Mouse (Mus musculus): ENCODE results near the gene Aurkb.
"Not testable (repeated sequence)": the region's sequence is repeated elsewhere in the genome, so short reads cannot be mapped to it uniquely, and the experiment has no call there.

Gene Aurkb

DNA sequence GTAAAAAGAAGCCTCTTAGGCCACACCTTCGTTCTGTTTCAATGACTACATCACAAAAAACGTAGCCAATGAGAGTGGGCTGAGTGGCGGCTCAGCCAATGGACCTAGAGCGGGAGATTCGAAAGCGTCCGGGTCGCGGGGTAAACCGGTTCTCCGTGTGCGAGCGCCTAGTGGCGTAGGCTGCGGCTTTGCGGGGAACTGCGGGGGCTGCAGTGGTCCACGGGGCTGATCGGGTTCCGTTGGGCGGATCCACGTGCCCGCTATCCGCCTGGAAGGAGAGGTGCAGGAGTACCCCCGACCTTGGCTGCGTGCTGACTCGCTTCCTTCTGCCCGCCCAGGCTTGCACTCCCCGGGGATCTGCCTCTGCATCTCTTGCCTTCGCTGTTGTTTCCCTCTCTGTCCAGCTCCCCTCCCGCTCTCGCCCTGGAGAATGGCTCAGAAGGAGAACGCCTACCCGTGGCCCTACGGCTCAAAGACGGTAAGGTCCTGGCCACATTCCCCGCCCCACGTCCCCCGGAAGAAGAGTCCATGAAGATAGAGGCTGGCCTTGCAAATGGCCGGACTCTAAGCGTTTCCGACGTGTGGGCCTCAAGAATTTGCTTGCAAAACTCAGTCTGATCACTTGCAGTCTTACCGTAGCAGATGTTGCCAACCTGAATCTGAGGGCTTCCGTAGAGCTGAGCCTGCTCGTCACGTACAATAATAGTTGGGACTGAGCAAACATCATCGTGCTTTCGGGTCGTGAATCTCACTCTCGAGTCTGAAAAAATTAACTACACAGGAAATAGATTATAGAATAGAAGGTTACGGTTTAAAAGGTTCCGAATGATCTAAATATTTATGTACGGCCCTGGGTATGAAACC is at the start of gene Aurkb:
Gene Aurkb (plus strand): TSS at position 117 of the 864 bp plus-strand sequence.
- no peak for DNase-seq (ENCODE audit: low spot score)

DNA sequence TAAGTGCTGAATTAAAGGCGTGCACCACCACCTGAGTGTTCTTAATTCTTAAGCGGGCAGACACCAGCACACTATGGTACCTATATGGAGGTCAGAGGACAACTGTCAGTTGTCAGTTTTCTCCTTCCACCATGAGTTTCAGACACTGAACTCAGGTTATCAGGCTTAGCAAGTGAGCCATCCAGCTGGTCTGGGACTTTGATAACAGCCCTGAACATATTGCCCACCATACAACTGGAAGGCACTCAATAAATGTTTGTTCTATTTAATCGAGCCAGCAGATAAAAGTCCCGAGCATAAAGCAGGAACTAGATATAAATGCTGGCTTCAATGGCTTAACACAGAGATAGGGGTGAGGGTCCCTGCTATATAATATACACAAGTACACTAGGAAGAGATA is 48.4 kb upstream of the Aurkb start:
- DNase-seq (ENCODE audit: low spot score): no peak

DNA sequence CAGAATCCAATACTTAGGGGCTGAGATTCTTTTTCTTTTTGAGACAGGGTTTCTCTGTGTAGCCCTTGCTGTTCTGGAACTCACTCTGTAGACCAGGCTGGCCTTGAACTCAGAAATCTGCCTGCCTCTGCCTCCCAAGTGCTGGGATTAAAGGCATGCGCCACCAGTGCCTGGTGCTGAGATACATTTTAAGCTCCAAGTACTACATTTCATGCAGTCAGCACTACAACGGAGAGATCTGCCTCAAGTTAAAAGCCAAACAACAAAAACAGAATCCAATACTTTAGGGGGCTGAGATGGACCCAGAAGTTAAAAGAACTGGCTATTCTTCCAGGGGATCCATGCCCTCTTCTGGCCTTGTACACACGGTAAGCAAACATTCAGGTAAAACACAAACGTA is 42.7 kb upstream of the Aurkb start:
- DNase-seq (ENCODE audit: low spot score): not testable (repeated sequence)

DNA sequence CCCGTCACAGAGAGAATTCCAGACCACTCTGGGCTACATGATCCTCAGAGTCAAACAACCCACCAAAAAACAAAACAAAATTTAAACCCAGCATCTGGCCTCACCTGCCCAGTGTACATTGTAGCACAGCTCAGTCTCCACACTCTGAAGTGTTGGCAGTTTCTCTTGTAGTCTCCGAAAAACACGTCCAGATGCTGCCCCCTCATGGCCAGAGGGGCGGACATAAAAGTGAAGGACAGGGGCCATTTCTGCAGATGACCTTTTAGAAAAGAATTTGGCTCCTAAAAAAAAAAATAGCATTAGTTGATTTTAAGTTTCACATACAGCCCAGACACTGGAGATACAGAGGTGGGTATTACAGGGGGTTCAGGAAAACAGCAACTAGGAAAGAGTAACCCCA is 41.9 kb upstream of the Aurkb start:
- no peak for DNase-seq (ENCODE audit: low spot score)

- DNase-seq (ENCODE audit: low spot score): no peak
Observed at GRCm38 (mm10) chr11:69005193-69005592, 40.3 kb upstream of the Aurkb start.

GRCm38 (mm10) chr11:69006575-69006974 is 38.9 kb upstream of the Aurkb start:
- DNase-seq (ENCODE audit: low spot score): not testable (repeated sequence)

DNA sequence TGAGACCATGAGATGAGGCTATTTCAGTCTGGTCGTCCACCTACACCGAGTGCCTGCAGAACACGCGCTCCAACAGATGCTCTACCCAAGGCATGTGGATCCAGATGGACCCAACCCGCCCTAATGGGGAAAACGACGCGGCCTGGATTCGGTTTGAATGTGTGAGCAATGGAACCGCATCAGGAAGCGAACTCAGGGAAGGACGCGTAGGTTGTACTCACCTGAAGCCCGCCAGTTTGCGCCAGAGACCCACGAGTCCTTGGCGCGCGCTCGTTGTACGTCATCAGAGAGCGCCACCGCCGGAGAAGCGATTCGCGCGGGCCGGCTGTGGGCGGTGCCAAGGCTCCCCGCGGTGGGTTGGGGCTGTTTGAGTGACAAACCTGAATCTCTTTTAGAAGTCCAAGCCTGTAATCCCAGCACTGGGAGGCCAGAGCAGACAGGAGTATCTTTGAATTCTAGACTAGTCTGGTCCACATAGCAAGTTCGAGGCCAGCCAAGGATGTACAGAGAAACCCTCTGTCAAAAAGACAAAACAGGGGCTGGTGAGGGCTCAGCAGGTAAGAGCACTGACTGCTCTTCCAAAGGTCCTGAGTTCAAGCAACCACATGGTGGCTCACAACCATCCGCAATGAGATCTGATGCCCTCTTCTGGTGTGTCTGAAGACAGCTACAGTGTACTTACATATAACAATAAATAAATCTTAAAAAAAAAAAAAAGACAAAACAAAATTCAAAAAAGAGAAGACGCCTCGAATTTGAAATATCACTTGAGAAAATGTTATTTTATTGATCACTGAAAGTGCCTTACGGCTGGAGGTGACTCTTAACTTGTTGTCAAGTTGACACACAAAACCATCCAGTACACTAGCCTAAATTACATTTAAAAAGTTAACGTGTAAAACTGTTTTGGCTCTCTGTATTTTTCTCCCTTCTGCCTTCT is 37.0 kb upstream of the Aurkb start, which contains the start of gene Pfas:
Gene Pfas (minus strand): TSS at position 279 of the 940 bp plus-strand sequence.
- DNase-seq (ENCODE audit: low spot score): peak; percentile 66

- DNase-seq (ENCODE audit: low spot score): no peak
Observed at GRCm38 (mm10) chr11:69009508-69009907, 35.9 kb upstream of the Aurkb start.

DNA sequence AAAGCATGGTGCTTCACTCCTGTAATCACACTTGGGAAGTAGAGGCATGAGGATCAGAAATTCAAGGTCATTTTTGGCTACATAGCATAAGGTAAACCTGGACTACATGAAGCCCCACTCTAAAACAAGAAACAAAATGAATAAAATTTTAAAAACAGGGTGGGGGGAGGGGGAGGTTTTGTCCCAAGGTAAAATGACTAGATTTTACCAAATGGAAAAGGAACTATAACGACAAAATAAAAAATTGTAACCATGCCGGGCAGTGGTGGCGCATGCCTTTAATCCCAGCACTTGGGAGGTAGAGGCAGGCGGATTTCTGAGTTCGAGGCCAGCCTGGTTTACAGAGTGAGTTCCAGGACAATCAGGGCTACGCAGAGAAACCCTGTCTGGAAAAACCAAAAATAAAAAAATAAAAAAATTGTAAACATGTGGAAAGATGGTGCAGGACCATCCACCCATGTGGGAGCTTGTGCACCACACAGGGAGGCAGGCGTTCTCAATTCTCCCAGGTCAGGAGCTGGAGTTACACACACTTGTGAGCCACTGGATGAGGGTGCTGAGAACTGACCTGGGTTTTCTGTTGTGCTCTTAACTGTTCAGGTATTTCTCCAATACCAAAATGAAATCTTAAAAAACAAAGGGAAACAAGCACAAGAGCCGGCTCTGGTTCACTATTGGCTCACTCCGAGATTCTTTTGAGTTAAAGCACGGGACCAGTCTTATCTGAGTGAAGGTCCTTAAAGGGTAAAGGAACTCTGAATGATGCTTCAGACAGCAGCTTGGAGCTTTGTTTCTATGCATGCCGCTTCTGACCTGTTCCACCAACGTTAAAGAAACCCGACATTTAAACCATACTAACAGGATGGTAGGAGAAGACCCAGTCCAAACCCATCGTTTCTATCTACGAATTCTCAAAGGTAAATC is 34.8 kb upstream of the Aurkb start:
- no peak for DNase-seq (ENCODE audit: low spot score)

DNA sequence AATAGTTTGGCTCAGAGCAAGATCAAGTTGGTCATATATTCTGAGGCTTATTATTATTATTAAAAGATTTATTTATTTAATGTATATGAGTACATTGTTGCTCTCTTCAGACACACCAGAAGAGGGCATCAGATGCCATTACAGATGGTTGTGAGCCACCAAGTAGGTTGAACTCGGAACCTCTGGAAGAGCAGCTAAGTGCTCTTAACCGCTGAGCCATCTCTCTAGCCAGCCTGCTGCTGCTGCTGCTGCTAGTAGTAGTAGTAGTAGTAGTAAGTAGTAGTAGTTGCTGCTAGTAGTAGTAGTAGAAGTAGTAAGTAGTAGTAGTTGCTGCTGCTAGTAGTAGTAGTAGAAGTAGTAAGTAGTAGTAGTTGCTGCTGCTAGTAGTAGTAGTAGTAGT is 34.0 kb upstream of the Aurkb start:
- DNase-seq (ENCODE audit: low spot score): not testable (repeated sequence)

GRCm38 (mm10) chr11:69012071-69012601 is 33.3 kb upstream of the Aurkb start:
- peak; percentile 52 for DNase-seq (ENCODE audit: low spot score)

DNA sequence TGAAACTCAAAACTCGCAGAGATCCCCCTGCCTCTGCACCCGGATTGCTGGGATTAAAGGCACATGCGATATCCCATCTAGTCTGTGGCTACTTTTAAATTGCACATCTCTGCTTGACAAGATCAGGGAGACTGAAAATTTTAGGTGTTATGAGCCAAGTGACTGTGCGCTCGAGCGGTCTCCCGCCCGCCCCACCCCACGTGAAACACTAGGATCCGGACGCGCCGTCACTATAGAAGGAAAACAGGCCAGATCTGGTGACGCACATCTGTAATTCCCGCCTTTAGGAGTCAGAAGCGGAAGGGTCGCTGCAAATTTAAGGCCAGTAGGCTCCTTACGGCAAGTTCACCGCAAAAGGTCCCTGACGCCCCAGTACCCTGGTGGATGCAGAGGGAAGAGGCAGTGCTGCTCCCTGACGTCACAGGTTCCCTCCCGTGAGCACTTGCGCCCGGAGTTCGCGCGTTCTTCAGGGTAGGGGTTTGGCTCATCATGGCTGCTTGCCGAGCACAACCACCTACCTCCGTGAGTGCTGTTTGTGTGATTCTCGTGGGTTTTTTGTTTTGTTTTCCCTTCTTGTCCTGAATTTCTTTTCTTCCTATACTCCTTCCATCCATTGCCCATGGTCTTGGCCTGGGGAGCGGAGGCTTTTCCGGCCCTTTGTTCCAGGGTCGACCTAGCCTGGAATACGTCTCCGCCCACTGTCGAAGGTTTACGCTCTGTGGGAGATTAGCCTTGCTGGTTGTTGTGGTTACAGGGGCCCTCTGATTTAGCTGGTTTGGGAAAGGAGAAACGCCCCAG is 29.6 kb upstream of the Aurkb start, which contains the start of gene Ctc1:
Gene Ctc1 (plus strand): TSS at position 268 of the 798 bp plus-strand sequence.
- DNase-seq (ENCODE audit: low spot score): peak; percentile 60

GRCm38 (mm10) chr11:69016755-69017154 is 28.7 kb upstream of the Aurkb start:
- no peak for DNase-seq (ENCODE audit: low spot score)

GRCm38 (mm10) chr11:69020691-69021090 is 24.8 kb upstream of the Aurkb start:
- no peak for DNase-seq (ENCODE audit: low spot score)

GRCm38 (mm10) chr11:69026562-69026961 is 18.9 kb upstream of the Aurkb start:
- no peak for DNase-seq (ENCODE audit: low spot score)

GRCm38 (mm10) chr11:69028805-69029204 is 16.6 kb upstream of the Aurkb start:
- DNase-seq (ENCODE audit: low spot score): no peak

- DNase-seq (ENCODE audit: low spot score): no peak
Observed at GRCm38 (mm10) chr11:69033552-69033951, 11.9 kb upstream of the Aurkb start.

DNA sequence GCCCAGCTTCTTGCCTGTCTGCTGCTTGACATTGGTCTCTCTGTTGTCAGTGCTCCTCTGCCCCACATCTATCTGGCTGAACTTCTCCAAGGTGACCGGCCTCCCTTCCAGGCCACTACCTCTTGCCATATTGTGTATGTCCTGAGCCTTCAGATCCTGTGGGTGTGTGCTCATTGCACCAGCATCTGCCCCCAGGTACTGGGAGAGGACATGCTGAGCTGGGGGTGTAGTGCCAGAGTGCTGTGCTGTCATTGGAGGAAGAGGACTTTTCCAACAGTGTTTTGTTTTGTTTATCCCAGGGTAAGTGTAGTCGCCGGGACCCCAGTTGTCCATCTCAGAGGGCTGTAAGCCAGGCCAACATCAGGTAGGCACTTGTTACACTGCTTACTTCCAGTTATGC is 10.9 kb upstream of the Aurkb start:
- no peak for DNase-seq (ENCODE audit: low spot score)

DNA sequence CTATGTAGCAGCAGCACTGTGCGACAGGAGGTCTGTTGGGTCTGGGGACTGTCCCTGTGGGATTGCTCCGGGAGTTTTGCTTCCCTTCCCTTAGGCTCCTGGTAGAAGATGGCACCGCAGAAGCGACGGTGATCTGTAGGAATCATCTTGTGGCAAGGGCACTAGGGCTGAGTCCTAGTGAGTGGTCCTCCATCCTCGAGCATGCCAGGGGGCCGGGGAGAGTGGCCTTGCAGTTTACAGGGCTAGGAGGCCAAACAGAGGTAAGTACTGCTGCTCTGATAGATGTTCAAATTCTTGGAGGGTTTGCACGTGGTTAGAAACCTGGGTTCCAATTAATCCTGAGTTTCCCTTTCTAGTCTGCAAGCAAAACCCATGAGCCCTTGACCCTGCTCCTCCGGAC is 10.0 kb upstream of the Aurkb start:
- no peak for DNase-seq (ENCODE audit: low spot score)

- no peak for DNase-seq (ENCODE audit: low spot score)
Observed at GRCm38 (mm10) chr11:69035849-69036248, 9.6 kb upstream of the Aurkb start.
